26 mouse cellular contexts compared by ENCODE assay signal in genomic region chr14:123202848-123203247, GRCm38 (mm10).
DNase-seq lines count a peak whose midpoint lies in the region; ATAC-seq and TF ChIP-seq lines count a peak whose summit lies in the region.
"Had no signal": no experiment of that assay in that cellular context is flagged by ENCODE, and none has a peak within 500 bp of the region (broad histone marks: within the 10 kb centered on the region; RNA-seq: fewer than 3 reads in every experiment).

No protein-coding gene starts in this region.

- H3K27me3 ChIP-seq in forebrain, embryonic 16.5 days (replicated peaks; ENCODE audit: control insufficient read depth, insufficient read depth, low read length): no peaks in the 10 kb centered on the region
- H3K27me3 ChIP-seq in forebrain, embryonic 10.5 days (ENCODE audit: poor library complexity, severe bottlenecking): no peaks in the 10 kb centered on the region
- no peaks in the 10 kb centered on the region for H3K27me3 ChIP-seq in hindbrain, postnatal 0 days (ENCODE audit: insufficient read depth, low read length)
- H3K27me3 ChIP-seq in hindbrain, embryonic 12.5 days: no peaks in the 10 kb centered on the region
- H3K27me3 ChIP-seq in midbrain, postnatal 0 days (ENCODE audit: insufficient read depth, low read length): no peaks in the 10 kb centered on the region
- H3K27me3 ChIP-seq in midbrain, embryonic 11.5 days (ENCODE audit: control insufficient read depth, insufficient read depth, low read length): no peaks in the 10 kb centered on the region
- no peaks in the 10 kb centered on the region for H3K27me3 ChIP-seq in neural tube, embryonic 14.5 days (ENCODE audit: control insufficient read depth, insufficient read depth, low read length)
- no peaks in the 10 kb centered on the region for H3K27me3 ChIP-seq in kidney, embryonic 14.5 days (ENCODE audit: control insufficient read depth, insufficient read depth, low read length)
- H3K27me3 ChIP-seq: embryonic facial prominence, embryonic 15.5 days; liver, embryonic 12.5 days had no signal

- H3K9ac ChIP-seq in forebrain, embryonic 16.5 days (replicated peaks; ENCODE audit: low read depth, low read length): no peak overlapping the region
- H3K9ac ChIP-seq in hindbrain, postnatal 0 days (replicated peaks; ENCODE audit: low read length): no peak overlapping the region
- no peak overlapping the region for H3K9ac ChIP-seq in hindbrain, embryonic 12.5 days
- no peak overlapping the region for H3K9ac ChIP-seq in midbrain, postnatal 0 days (replicated peaks; ENCODE audit: low read length, poor library complexity, severe bottlenecking)
- H3K9ac ChIP-seq in midbrain, embryonic 11.5 days (ENCODE audit: low read length): no peak overlapping the region
- no peak overlapping the region for H3K9ac ChIP-seq in neural tube, embryonic 14.5 days (replicated peaks; ENCODE audit: low read depth, low read length)
- H3K9ac ChIP-seq in kidney, embryonic 14.5 days (ENCODE audit: low read depth, low read length): no peak overlapping the region
- H3K9ac ChIP-seq: embryonic facial prominence, embryonic 15.5 days; liver, embryonic 12.5 days; liver, postnatal 0 days had no signal

- DNase-seq in forebrain, embryonic 10.5 days (ENCODE audit: extremely low spot score, low spot score): no peak
- DNase-seq in hindbrain, postnatal 0 days (ENCODE audit: low spot score): peak; percentile 19
- peak; percentile 24 for DNase-seq in midbrain, postnatal 0 days (ENCODE audit: low spot score)
- no peak for DNase-seq in midbrain, embryonic 11.5 days (ENCODE audit: low spot score, missing footprints)
- DNase-seq: adrenal gland, adult 2 months; cerebellum, adult 8-10 months; gastrocnemius, adult 2 months; gastrocnemius, postnatal 36 days; heart, postnatal 36 days; kidney, adult 11 months; kidney, postnatal 36 days; layer of hippocampus, postnatal 36 days; liver, postnatal 0 days; lung, postnatal 14 days; thymus, adult 2 months; thymus, postnatal 36 days had no signal

- H3K9me3 ChIP-seq in forebrain, embryonic 16.5 days (ENCODE audit: control insufficient read depth, low read length): no peaks in the 10 kb centered on the region
- H3K9me3 ChIP-seq in forebrain, embryonic 10.5 days: no peaks in the 10 kb centered on the region
- H3K9me3 ChIP-seq in hindbrain, postnatal 0 days (ENCODE audit: low read length): no peaks in the 10 kb centered on the region
- H3K9me3 ChIP-seq in hindbrain, embryonic 12.5 days (replicated peaks): no peaks in the 10 kb centered on the region
- no peaks in the 10 kb centered on the region for H3K9me3 ChIP-seq in midbrain, postnatal 0 days (ENCODE audit: low read length)
- H3K9me3 ChIP-seq in midbrain, embryonic 11.5 days (ENCODE audit: control insufficient read depth, low read length): no peaks in the 10 kb centered on the region
- H3K9me3 ChIP-seq in neural tube, embryonic 14.5 days (ENCODE audit: control insufficient read depth, low read length): no peaks in the 10 kb centered on the region
- H3K9me3 ChIP-seq in kidney, embryonic 14.5 days (ENCODE audit: control insufficient read depth, low read length): no peaks in the 10 kb centered on the region
- H3K9me3 ChIP-seq: embryonic facial prominence, embryonic 10.5 days; embryonic facial prominence, embryonic 15.5 days; liver, embryonic 12.5 days; midbrain, embryonic 10.5 days had no signal

- no peak overlapping the region for H3K4me2 ChIP-seq in forebrain, embryonic 16.5 days (ENCODE audit: low read length)
- H3K4me2 ChIP-seq in hindbrain, postnatal 0 days (ENCODE audit: low read depth, low read length): peak overlapping the region; percentile 46
- no peak overlapping the region for H3K4me2 ChIP-seq in hindbrain, embryonic 12.5 days (replicated peaks)
- H3K4me2 ChIP-seq in midbrain, postnatal 0 days (ENCODE audit: low read depth, low read length, poor library complexity, severe bottlenecking): no peak overlapping the region
- H3K4me2 ChIP-seq in midbrain, embryonic 11.5 days: no peak overlapping the region
- 0 out of 2 replicates have a peak overlapping the region, but pooled peaks have one; percentile 15 for H3K4me2 ChIP-seq in neural tube, embryonic 14.5 days (ENCODE audit: low read depth, low read length)
- no peak overlapping the region for H3K4me2 ChIP-seq in kidney, embryonic 14.5 days (replicated peaks; ENCODE audit: low read depth, low read length)
- H3K4me2 ChIP-seq: heart, embryonic 11.5 days; liver, embryonic 12.5 days had no signal

- ATAC-seq in forebrain, embryonic 16.5 days: no peak
- ATAC-seq in hindbrain, postnatal 0 days: no peak
- ATAC-seq in hindbrain, embryonic 12.5 days (ENCODE audit: low FRiP score): no peak
- no peak for ATAC-seq in midbrain, postnatal 0 days (ENCODE audit: low FRiP score)
- no peak for ATAC-seq in midbrain, embryonic 11.5 days (ENCODE audit: low FRiP score)
- 0 out of 2 replicates have a peak, but pooled peaks have one; percentile 4 for ATAC-seq in neural tube, embryonic 14.5 days (ENCODE audit: low read depth)
- no peak for ATAC-seq in kidney, embryonic 14.5 days (ENCODE audit: low FRiP score, low TSS enrichment)
- ATAC-seq: inflammation-experienced regulatory T-cells, adult 6 months; liver, embryonic 12.5 days; liver, postnatal 0 days had no signal

- H3K4me1 ChIP-seq in forebrain, embryonic 16.5 days (replicated peaks; ENCODE audit: control insufficient read depth, insufficient read depth, low read length): peaks cover 23% of the 10 kb centered on the region
- peaks cover 9% of the 10 kb centered on the region; the same call in 1 of the 2 replicates for H3K4me1 ChIP-seq in forebrain, embryonic 10.5 days
- no peaks in the 10 kb centered on the region for H3K4me1 ChIP-seq in hindbrain, postnatal 0 days (ENCODE audit: insufficient read depth, low read length)
- H3K4me1 ChIP-seq in hindbrain, embryonic 12.5 days: 0 out of 2 replicates have a peak, but pooled peaks cover 3% of the 10 kb centered on the region
- no peaks in the 10 kb centered on the region for H3K4me1 ChIP-seq in midbrain, postnatal 0 days (ENCODE audit: insufficient read depth, low read length)
- no peaks in the 10 kb centered on the region for H3K4me1 ChIP-seq in midbrain, embryonic 11.5 days (ENCODE audit: control insufficient read depth, insufficient read depth, low read length)
- peaks cover 7% of the 10 kb centered on the region; the same call in 1 of the 2 replicates for H3K4me1 ChIP-seq in neural tube, embryonic 14.5 days (ENCODE audit: control insufficient read depth, insufficient read depth, low read length)
- H3K4me1 ChIP-seq in kidney, embryonic 14.5 days (ENCODE audit: control insufficient read depth, insufficient read depth, low read length): no peaks in the 10 kb centered on the region
- H3K4me1 ChIP-seq: embryonic facial prominence, embryonic 10.5 days; liver, embryonic 12.5 days; midbrain, embryonic 10.5 days had no signal

- 42% methylated on average over 2 of the region's 2 CpGs for WGBS in forebrain, embryonic 16.5 days
- 89% methylated on average over 2 of the region's 2 CpGs for WGBS in forebrain, embryonic 10.5 days
- 48% methylated on average over 2 of the region's 2 CpGs for WGBS in hindbrain, postnatal 0 days
- WGBS in hindbrain, embryonic 12.5 days: 75% methylated on average over 2 of the region's 2 CpGs
- WGBS in midbrain, postnatal 0 days: 50% methylated on average over 2 of the region's 2 CpGs
- WGBS in midbrain, embryonic 11.5 days: 82% methylated on average over 2 of the region's 2 CpGs
- 46% methylated on average over 2 of the region's 2 CpGs for WGBS in neural tube, embryonic 14.5 days
- WGBS in kidney, embryonic 14.5 days: 43% methylated on average over 2 of the region's 2 CpGs

- H3K36me3 ChIP-seq in forebrain, embryonic 16.5 days (ENCODE audit: control insufficient read depth, insufficient read depth): no peaks in the 10 kb centered on the region
- no peaks in the 10 kb centered on the region for H3K36me3 ChIP-seq in forebrain, embryonic 10.5 days (replicated peaks)
- no peaks in the 10 kb centered on the region for H3K36me3 ChIP-seq in hindbrain, postnatal 0 days (ENCODE audit: insufficient read depth, low read length)
- no peaks in the 10 kb centered on the region for H3K36me3 ChIP-seq in hindbrain, embryonic 12.5 days
- no peaks in the 10 kb centered on the region for H3K36me3 ChIP-seq in midbrain, postnatal 0 days (ENCODE audit: insufficient read depth, low read length)
- H3K36me3 ChIP-seq in midbrain, embryonic 11.5 days (ENCODE audit: control insufficient read depth, insufficient read depth, low read length): no peaks in the 10 kb centered on the region
- no peaks in the 10 kb centered on the region for H3K36me3 ChIP-seq in neural tube, embryonic 14.5 days (ENCODE audit: control insufficient read depth, insufficient read depth, low read length)
- no peaks in the 10 kb centered on the region for H3K36me3 ChIP-seq in kidney, embryonic 14.5 days (ENCODE audit: control insufficient read depth, insufficient read depth, low read length)
- H3K36me3 ChIP-seq: embryonic facial prominence, embryonic 10.5 days; embryonic facial prominence, embryonic 15.5 days; liver, embryonic 12.5 days; midbrain, embryonic 10.5 days had no signal

- H3K27ac ChIP-seq in forebrain, embryonic 16.5 days (ENCODE audit: low read length): peak overlapping the region; percentile 64; the same call in 1 of the 2 replicates
- H3K27ac ChIP-seq in forebrain, embryonic 10.5 days: no peak overlapping the region
- peak overlapping the region; percentile 74; the same call in 1 of the 2 replicates for H3K27ac ChIP-seq in hindbrain, postnatal 0 days
- H3K27ac ChIP-seq in hindbrain, embryonic 12.5 days: no peak overlapping the region
- no peak overlapping the region for H3K27ac ChIP-seq in midbrain, postnatal 0 days (ENCODE audit: low read depth, low read length)
- no peak overlapping the region for H3K27ac ChIP-seq in midbrain, embryonic 11.5 days (ENCODE audit: low read depth, low read length)
- 0 out of 2 replicates have a peak overlapping the region, but pooled peaks have one; percentile 70 for H3K27ac ChIP-seq in neural tube, embryonic 14.5 days (ENCODE audit: low read depth, low read length)
- H3K27ac ChIP-seq in kidney, embryonic 14.5 days (ENCODE audit: low read depth, low read length): no peak overlapping the region
- H3K27ac ChIP-seq: embryonic facial prominence, embryonic 10.5 days; gastrocnemius, adult 2 months; liver, embryonic 12.5 days; midbrain, embryonic 10.5 days had no signal

- no peak overlapping the region for H3K4me3 ChIP-seq in forebrain, embryonic 16.5 days (replicated peaks; ENCODE audit: low read length)
- H3K4me3 ChIP-seq in forebrain, embryonic 10.5 days: no peak overlapping the region
- no peak overlapping the region for H3K4me3 ChIP-seq in hindbrain, postnatal 0 days (ENCODE audit: low read length)
- no peak overlapping the region for H3K4me3 ChIP-seq in hindbrain, embryonic 12.5 days
- H3K4me3 ChIP-seq in midbrain, postnatal 0 days (ENCODE audit: low read depth, low read length): no peak overlapping the region
- no peak overlapping the region for H3K4me3 ChIP-seq in midbrain, embryonic 11.5 days (ENCODE audit: low read depth, low read length)
- H3K4me3 ChIP-seq in neural tube, embryonic 14.5 days (ENCODE audit: low read depth, low read length): no peak overlapping the region
- H3K4me3 ChIP-seq in kidney, embryonic 14.5 days (ENCODE audit: low read length): no peak overlapping the region
- H3K4me3 ChIP-seq: embryonic facial prominence, embryonic 10.5 days; embryonic facial prominence, embryonic 15.5 days; liver, embryonic 12.5 days; midbrain, embryonic 10.5 days had no signal

- no peak for TF ChIP-seq CTCF in hindbrain, postnatal 0 days (IDR thresholded peaks at IDR 0.05; ENCODE audit: low read depth)
- TF ChIP-seq CTCF in midbrain, postnatal 0 days (IDR thresholded peaks at IDR 0.05): no peak

Comparison
In these comparisons a context has a peak if more than half of its experiments do, and no peak if none do; other contexts are left out.
1. H3K27ac ChIP-seq: peak in forebrain, embryonic 16.5 days (single experiment), hindbrain, postnatal 0 days (single experiment) and neural tube, embryonic 14.5 days (single experiment); none in forebrain, embryonic 10.5 days (single experiment), hindbrain, embryonic 12.5 days (single experiment), midbrain, postnatal 0 days (single experiment), midbrain, embryonic 11.5 days (single experiment) and kidney, embryonic 14.5 days (single experiment).
2. H3K4me2 ChIP-seq: peak in hindbrain, postnatal 0 days (single experiment) and neural tube, embryonic 14.5 days (single experiment); none in forebrain, embryonic 16.5 days (single experiment), hindbrain, embryonic 12.5 days (single experiment), midbrain, postnatal 0 days (single experiment), midbrain, embryonic 11.5 days (single experiment) and kidney, embryonic 14.5 days (single experiment).
3. DNase-seq: peak in hindbrain, postnatal 0 days (single experiment) and midbrain, postnatal 0 days (single experiment); none in forebrain, embryonic 10.5 days (single experiment) and midbrain, embryonic 11.5 days (single experiment).